ENCODE assay signal across 20 mouse cellular contexts in the genomic region with DNA sequence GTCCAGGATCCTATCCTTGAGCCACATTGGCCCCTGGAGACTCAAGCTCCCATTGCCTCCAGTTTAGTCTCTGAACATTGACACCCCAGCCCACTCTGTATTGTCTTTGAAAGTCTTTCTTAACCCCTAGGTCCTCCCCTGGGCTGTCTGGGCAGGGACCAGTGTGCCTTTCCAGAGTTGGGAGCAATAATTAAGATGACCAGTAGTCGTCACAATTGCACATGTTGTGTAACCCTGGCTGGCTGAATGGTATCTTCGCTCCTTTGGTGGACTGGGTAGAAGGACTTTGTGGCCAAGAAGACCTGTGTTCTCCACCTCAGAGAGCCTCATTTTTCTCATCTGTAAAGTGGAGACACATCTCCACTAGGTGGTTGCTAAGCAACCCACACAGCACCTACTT. TPM values are rescaled to one million over a fixed set of nuclear protein-coding genes. Genes with fewer than 3 reads are reported as not detected.
DNase-seq lines count a peak whose midpoint lies in the region; ATAC-seq and TF ChIP-seq lines count a peak whose summit lies in the region.
"Had no signal": no experiment of that assay in that cellular context is flagged by ENCODE, and none has a peak within 500 bp of the region (broad histone marks: within the 10 kb centered on the region; RNA-seq: fewer than 3 reads in every experiment).

No protein-coding gene starts in this region.

- no peak for ATAC-seq in hindbrain, postnatal 0 days
- ATAC-seq in hindbrain, embryonic 14.5 days (ENCODE audit: low FRiP score): no peak
- ATAC-seq in midbrain, embryonic 11.5 days (ENCODE audit: low FRiP score): no peak
- ATAC-seq in midbrain, embryonic 13.5 days: no peak
- no peak for ATAC-seq in inflammation-experienced regulatory T-cells, adult 6 months
- ATAC-seq: forebrain, embryonic 15.5 days; intestine, embryonic 15.5 days; midbrain, embryonic 15.5 days; Patski had no signal

- H3K4me1 ChIP-seq in hindbrain, postnatal 0 days (ENCODE audit: insufficient read depth, low read length): no peaks in the 10 kb centered on the region
- H3K4me1 ChIP-seq in hindbrain, embryonic 14.5 days (replicated peaks; ENCODE audit: control insufficient read depth, insufficient read depth, low read length): 0 out of 2 replicates have a peak, but pooled peaks cover 3% of the 10 kb centered on the region
- H3K4me1 ChIP-seq in midbrain, embryonic 11.5 days (ENCODE audit: control insufficient read depth, insufficient read depth, low read length): peaks cover 7% of the 10 kb centered on the region
- H3K4me1 ChIP-seq in midbrain, embryonic 13.5 days (replicated peaks): peaks cover 12% of the 10 kb centered on the region
- H3K4me1 ChIP-seq: lung, embryonic 15.5 days had no signal

- peak; percentile 34 for DNase-seq in adrenal gland, adult 2 months
- no peak for DNase-seq in adrenal gland, adult 18-20 months (ENCODE audit: low spot score in 2 of 2)
- no peak for DNase-seq in hindbrain, postnatal 0 days (ENCODE audit: low spot score)
- DNase-seq in hindbrain, embryonic 14.5 days (ENCODE audit: low spot score): no peak
- DNase-seq in midbrain, embryonic 11.5 days (ENCODE audit: low spot score, missing footprints): peak; percentile 81
- DNase-seq in yolk sac, embryonic 10.5 days (ENCODE audit: low spot score): no peak
- DNase-seq: cerebellum, postnatal 25 days; heart, postnatal 36 days; left cerebral cortex, postnatal 4 days; right cerebral cortex, postnatal 14 days had no signal

- peak; percentile 41 for TF ChIP-seq CTCF in hindbrain, postnatal 0 days (IDR thresholded peaks at IDR 0.05; ENCODE audit: low read depth)

- no peak overlapping the region for H3K4me2 ChIP-seq in hindbrain, postnatal 0 days (ENCODE audit: low read depth, low read length)
- H3K4me2 ChIP-seq in hindbrain, embryonic 14.5 days (replicated peaks): no peak overlapping the region
- H3K4me2 ChIP-seq in midbrain, embryonic 11.5 days: no peak overlapping the region
- no peak overlapping the region for H3K4me2 ChIP-seq in midbrain, embryonic 13.5 days (replicated peaks)
- H3K4me2 ChIP-seq: forebrain, embryonic 15.5 days; intestine, embryonic 15.5 days; lung, embryonic 15.5 days; midbrain, embryonic 15.5 days; neural tube, embryonic 15.5 days had no signal

- H3K27me3 ChIP-seq in hindbrain, postnatal 0 days (ENCODE audit: insufficient read depth, low read length): peaks cover 55% of the 10 kb centered on the region
- peaks cover 64% of the 10 kb centered on the region for H3K27me3 ChIP-seq in hindbrain, embryonic 14.5 days (ENCODE audit: control insufficient read depth, insufficient read depth, low read length)
- peaks cover 41% of the 10 kb centered on the region for H3K27me3 ChIP-seq in midbrain, embryonic 11.5 days (ENCODE audit: control insufficient read depth, insufficient read depth, low read length)
- H3K27me3 ChIP-seq in midbrain, embryonic 13.5 days: peaks cover 71% of the 10 kb centered on the region

- no peak overlapping the region for H3K27ac ChIP-seq in hindbrain, postnatal 0 days
- H3K27ac ChIP-seq in hindbrain, embryonic 14.5 days: no peak overlapping the region
- no peak overlapping the region for H3K27ac ChIP-seq in midbrain, embryonic 11.5 days (ENCODE audit: low read depth, low read length)
- no peak overlapping the region for H3K27ac ChIP-seq in midbrain, embryonic 13.5 days
- H3K27ac ChIP-seq: forebrain, embryonic 15.5 days; intestine, embryonic 15.5 days; lung, embryonic 15.5 days; midbrain, embryonic 15.5 days; neural tube, embryonic 15.5 days had no signal

- H3K9me3 ChIP-seq in hindbrain, postnatal 0 days (ENCODE audit: low read length): no peaks in the 10 kb centered on the region
- H3K9me3 ChIP-seq in hindbrain, embryonic 14.5 days (ENCODE audit: control insufficient read depth, low read length): no peaks in the 10 kb centered on the region
- H3K9me3 ChIP-seq in midbrain, embryonic 11.5 days (ENCODE audit: control insufficient read depth, low read length): no peaks in the 10 kb centered on the region
- H3K9me3 ChIP-seq in midbrain, embryonic 13.5 days: no peaks in the 10 kb centered on the region
- H3K9me3 ChIP-seq: forebrain, embryonic 15.5 days; intestine, embryonic 15.5 days; lung, embryonic 15.5 days; midbrain, embryonic 15.5 days; neural tube, embryonic 15.5 days had no signal

- no peaks in the 10 kb centered on the region for H3K36me3 ChIP-seq in hindbrain, postnatal 0 days (ENCODE audit: insufficient read depth, low read length)
- no peaks in the 10 kb centered on the region for H3K36me3 ChIP-seq in hindbrain, embryonic 14.5 days (replicated peaks; ENCODE audit: control insufficient read depth, insufficient read depth)
- H3K36me3 ChIP-seq in midbrain, embryonic 11.5 days (ENCODE audit: control insufficient read depth, insufficient read depth, low read length): no peaks in the 10 kb centered on the region
- no peaks in the 10 kb centered on the region for H3K36me3 ChIP-seq in midbrain, embryonic 13.5 days
- H3K36me3 ChIP-seq: forebrain, embryonic 15.5 days; intestine, embryonic 15.5 days; lung, embryonic 15.5 days; midbrain, embryonic 15.5 days; neural tube, embryonic 15.5 days had no signal

- H3K9ac ChIP-seq in hindbrain, postnatal 0 days (replicated peaks; ENCODE audit: low read length): no peak overlapping the region
- no peak overlapping the region for H3K9ac ChIP-seq in hindbrain, embryonic 14.5 days
- H3K9ac ChIP-seq in midbrain, embryonic 11.5 days (ENCODE audit: low read length): no peak overlapping the region
- no peak overlapping the region for H3K9ac ChIP-seq in midbrain, embryonic 13.5 days (replicated peaks)
- H3K9ac ChIP-seq: forebrain, embryonic 15.5 days; intestine, embryonic 15.5 days; lung, embryonic 15.5 days; midbrain, embryonic 15.5 days; neural tube, embryonic 15.5 days had no signal

- WGBS in hindbrain, postnatal 0 days: 36% methylated on average over 2 of the region's 2 CpGs
- 45% methylated on average over 2 of the region's 2 CpGs for WGBS in hindbrain, embryonic 14.5 days
- WGBS in midbrain, embryonic 11.5 days: 48% methylated on average over 2 of the region's 2 CpGs
- WGBS in midbrain, embryonic 13.5 days: 45% methylated on average over 2 of the region's 2 CpGs

- H3K4me3 ChIP-seq in hindbrain, postnatal 0 days (ENCODE audit: low read length): no peak overlapping the region
- no peak overlapping the region for H3K4me3 ChIP-seq in hindbrain, embryonic 14.5 days (replicated peaks; ENCODE audit: low read length)
- H3K4me3 ChIP-seq in midbrain, embryonic 11.5 days (ENCODE audit: low read depth, low read length): no peak overlapping the region
- H3K4me3 ChIP-seq in midbrain, embryonic 13.5 days (replicated peaks): no peak overlapping the region
- H3K4me3 ChIP-seq: forebrain, embryonic 15.5 days; intestine, embryonic 15.5 days; lung, embryonic 15.5 days; midbrain, embryonic 15.5 days; neural tube, embryonic 15.5 days had no signal

RNA-seq across cellular contexts. Expression of a gene that starts 7.3 kb away (rescaled TPM):
- not detected for total RNA-seq in adrenal gland, adult 2 months (2021)
- polyA plus RNA-seq in adrenal gland, adult 2 months (2012; rRNA removed): 0.12 TPM in 1 of 2 replicates, not detected in the other
- total RNA-seq in adrenal gland, adult 18-20 months (2021): not detected
- total RNA-seq in hindbrain, postnatal 0 days (2014; rRNA removed): 0.36 and 0.99 TPM in 2 replicates
- polyA plus RNA-seq in hindbrain, postnatal 0 days (2015; fragmentation: Nextera tagmentation; extraction: Ambion mirVana): 0.20 and 0.34 TPM in 2 replicates
- polyA plus RNA-seq in hindbrain, embryonic 14.5 days (2014; fragmentation: Nextera tagmentation; extraction: Ambion mirVana): 0.08 and 0.14 TPM in 2 replicates
- polyA plus RNA-seq in midbrain, embryonic 11.5 days (2014; fragmentation: Nextera tagmentation; extraction: Ambion mirVana): not detected in 2 replicates
- polyA plus RNA-seq in midbrain, embryonic 13.5 days (2015; fragmentation: Nextera tagmentation; extraction: Ambion mirVana): not detected in 2 replicates
- not detected for polyA plus RNA-seq in inflammation-experienced regulatory T-cells, adult 6 months (2017; shearing (Covaris generic))
- total RNA-seq: gastrocnemius, postnatal 4 days; heart, postnatal 36 days; left cerebral cortex, postnatal 4 days had no signal
- polyA plus RNA-seq: forebrain, embryonic 15.5 days; intestine, embryonic 15.5 days; lung, embryonic 15.5 days; midbrain, embryonic 15.5 days; Patski; stomach, embryonic 14.5 days had no signal

RNA-seq across cellular contexts. Expression of a gene that starts 7.6 kb away (rescaled TPM):
- under 1 TPM; 0.49 to 0.69 TPM for total RNA-seq in adrenal gland, adult 2 months (2021)
- polyA plus RNA-seq in adrenal gland, adult 2 months (2012; rRNA removed): 0.50 and 0.52 TPM in 2 replicates
- total RNA-seq in adrenal gland, adult 18-20 months (2021): under 1 TPM; 0.36 to 0.74 TPM
- total RNA-seq in hindbrain, postnatal 0 days (2014; rRNA removed): 0.37 and 0.47 TPM in 2 replicates
- 0.10 and 0.13 TPM in 2 replicates for polyA plus RNA-seq in hindbrain, postnatal 0 days (2015; fragmentation: Nextera tagmentation; extraction: Ambion mirVana)
- 0.15 TPM in 1 of 2 replicates, not detected in the other for polyA plus RNA-seq in hindbrain, embryonic 14.5 days (2014; fragmentation: Nextera tagmentation; extraction: Ambion mirVana)
- 0.08 TPM in 1 of 2 replicates, not detected in the other for polyA plus RNA-seq in midbrain, embryonic 11.5 days (2014; fragmentation: Nextera tagmentation; extraction: Ambion mirVana)
- polyA plus RNA-seq in midbrain, embryonic 13.5 days (2015; fragmentation: Nextera tagmentation; extraction: Ambion mirVana): 0.05 TPM in 1 of 2 replicates, not detected in the other
- polyA plus RNA-seq in inflammation-experienced regulatory T-cells, adult 6 months (2017; shearing (Covaris generic)): not detected
- total RNA-seq: gastrocnemius, postnatal 4 days had no signal
- polyA plus RNA-seq: intestine, embryonic 15.5 days; lung, embryonic 15.5 days; stomach, embryonic 14.5 days had no signal

RNA-seq across cellular contexts. Expression of a gene that starts 16.8 kb away (rescaled TPM):
- total RNA-seq in adrenal gland, adult 2 months (2021): 10 to 100 TPM; 56.7 to 76.5 TPM
- polyA plus RNA-seq in adrenal gland, adult 2 months (2012; rRNA removed): 87.7 and 93.1 TPM in 2 replicates
- 10 to 100 TPM; 43.9 to 59.6 TPM for total RNA-seq in adrenal gland, adult 18-20 months (2021)
- 8.3 and 10.8 TPM in 2 replicates for total RNA-seq in hindbrain, postnatal 0 days (2014; rRNA removed)
- 1.8 and 1.9 TPM in 2 replicates for polyA plus RNA-seq in hindbrain, postnatal 0 days (2015; fragmentation: Nextera tagmentation; extraction: Ambion mirVana)
- polyA plus RNA-seq in hindbrain, embryonic 14.5 days (2014; fragmentation: Nextera tagmentation; extraction: Ambion mirVana): 1.4 and 1.5 TPM in 2 replicates
- polyA plus RNA-seq in midbrain, embryonic 11.5 days (2014; fragmentation: Nextera tagmentation; extraction: Ambion mirVana): 0.23 and 0.28 TPM in 2 replicates
- polyA plus RNA-seq in midbrain, embryonic 13.5 days (2015; fragmentation: Nextera tagmentation; extraction: Ambion mirVana): 0.41 and 0.43 TPM in 2 replicates
- 1 to 10 TPM in 1 of 3 experiments, under 1 TPM in 2; 0.62 to 1.1 (median 0.78) TPM for polyA plus RNA-seq in inflammation-experienced regulatory T-cells, adult 6 months (2017; shearing (Covaris generic))

RNA-seq across cellular contexts. Expression of a gene that starts 20.3 kb away (rescaled TPM):
- total RNA-seq in adrenal gland, adult 2 months (2021): not detected
- polyA plus RNA-seq in adrenal gland, adult 2 months (2012; rRNA removed): 0.07 TPM in 1 of 2 replicates, not detected in the other
- total RNA-seq in adrenal gland, adult 18-20 months (2021): not detected
- total RNA-seq in hindbrain, postnatal 0 days (2014; rRNA removed): 2.2 and 3.6 TPM in 2 replicates
- 2.7 and 2.8 TPM in 2 replicates for polyA plus RNA-seq in hindbrain, postnatal 0 days (2015; fragmentation: Nextera tagmentation; extraction: Ambion mirVana)
- polyA plus RNA-seq in hindbrain, embryonic 14.5 days (2014; fragmentation: Nextera tagmentation; extraction: Ambion mirVana): 1.8 and 1.9 TPM in 2 replicates
- polyA plus RNA-seq in midbrain, embryonic 11.5 days (2014; fragmentation: Nextera tagmentation; extraction: Ambion mirVana): 0.18 and 0.34 TPM in 2 replicates
- polyA plus RNA-seq in midbrain, embryonic 13.5 days (2015; fragmentation: Nextera tagmentation; extraction: Ambion mirVana): 0.30 and 0.35 TPM in 2 replicates
- polyA plus RNA-seq in inflammation-experienced regulatory T-cells, adult 6 months (2017; shearing (Covaris generic)): not detected
- total RNA-seq: gastrocnemius, postnatal 4 days; heart, postnatal 36 days had no signal
- polyA plus RNA-seq: lung, embryonic 15.5 days; Patski had no signal

RNA-seq across cellular contexts. Expression of a gene that starts 37.4 kb away (rescaled TPM):
- total RNA-seq in adrenal gland, adult 2 months (2021): 1,000 to 10,000 TPM; 1,196 to 1,476 TPM
- polyA plus RNA-seq in adrenal gland, adult 2 months (2012; rRNA removed): 2,178 and 2,420 TPM in 2 replicates
- 1,000 to 10,000 TPM; 1,063 to 1,343 TPM for total RNA-seq in adrenal gland, adult 18-20 months (2021)
- 20.0 and 22.6 TPM in 2 replicates for total RNA-seq in hindbrain, postnatal 0 days (2014; rRNA removed)
- polyA plus RNA-seq in hindbrain, postnatal 0 days (2015; fragmentation: Nextera tagmentation; extraction: Ambion mirVana): 15.0 and 16.4 TPM in 2 replicates
- 15.2 TPM in 2 replicates for polyA plus RNA-seq in hindbrain, embryonic 14.5 days (2014; fragmentation: Nextera tagmentation; extraction: Ambion mirVana)
- 11.2 and 12.7 TPM in 2 replicates for polyA plus RNA-seq in midbrain, embryonic 11.5 days (2014; fragmentation: Nextera tagmentation; extraction: Ambion mirVana)
- 19.3 and 24.1 TPM in 2 replicates for polyA plus RNA-seq in midbrain, embryonic 13.5 days (2015; fragmentation: Nextera tagmentation; extraction: Ambion mirVana)
- 10 to 100 TPM; 20.6 to 26.2 (median 23.7) TPM for polyA plus RNA-seq in inflammation-experienced regulatory T-cells, adult 6 months (2017; shearing (Covaris generic))

Comparison
In these comparisons a context has a peak if more than half of its experiments do, and no peak if none do; other contexts are left out.
1. DNase-seq: peak in adrenal gland, adult 2 months (single experiment) and midbrain, embryonic 11.5 days (single experiment); none in adrenal gland, adult 18-20 months (0 of 2), hindbrain, postnatal 0 days (single experiment), hindbrain, embryonic 14.5 days (single experiment) and yolk sac, embryonic 10.5 days (single experiment).
2. RNA of a gene that starts 16.8 kb away (polyA plus RNA-seq): 87.7 to 93.1 TPM in adrenal gland, adult 2 months; 1.8 to 1.9 TPM in hindbrain, postnatal 0 days, 1.4 to 1.5 TPM in hindbrain, embryonic 14.5 days, 0.62 to 1.1 TPM in inflammation-experienced regulatory T-cells, adult 6 months, 0.41 to 0.43 TPM in midbrain, embryonic 13.5 days and 0.23 to 0.28 TPM in midbrain, embryonic 11.5 days; every median in the first group is over 10 times any median in the second.